14 mouse cellular contexts compared by ENCODE assay signal in genomic region chr8:57505500-57505899, GRCm38 (mm10). TPM values are rescaled to one million over a fixed set of nuclear protein-coding genes. Genes with fewer than 3 reads are reported as not detected.
DNase-seq lines count a peak whose midpoint lies in the region; ATAC-seq and TF ChIP-seq lines count a peak whose summit lies in the region.
"Not testable (repeated sequence)": the region's sequence is repeated elsewhere in the genome, so short reads cannot be mapped to it uniquely, and the experiment has no call there.
"Had no signal": no experiment of that assay in that cellular context is flagged by ENCODE, and none has a peak within 500 bp of the region (broad histone marks: within the 10 kb centered on the region; RNA-seq: fewer than 3 reads in every experiment).

No protein-coding gene starts in this region.

- 72% methylated on average over 1 of the region's 1 CpGs for WGBS in heart, embryonic 14.5 days
- 86% methylated on average over 1 of the region's 1 CpGs for WGBS in limb, embryonic 11.5 days
- 76% methylated on average over 1 of the region's 1 CpGs for WGBS in liver, embryonic 16.5 days (ENCODE audit: insufficient replicate concordance)

- not testable (repeated sequence) for H3K4me2 ChIP-seq in heart, embryonic 14.5 days (ENCODE audit: low read length); limb, embryonic 11.5 days (ENCODE audit: low read depth, severe bottlenecking)
- peak overlapping the region; percentile 38; the same call in 1 of the 2 replicates for H3K4me2 ChIP-seq in liver, embryonic 16.5 days (ENCODE audit: low read depth, low read length)

- not testable (repeated sequence) for TF ChIP-seq CTCF in bone marrow macrophage, adult 2 months (IDR thresholded peaks at IDR 0.05; ENCODE audit: low read depth, low read length)

- not testable (repeated sequence) for H3K36me3 ChIP-seq in heart, embryonic 14.5 days (ENCODE audit: control insufficient read depth, insufficient read depth, low read length); limb, embryonic 11.5 days (ENCODE audit: control insufficient read depth, insufficient read depth, low read length); liver, embryonic 16.5 days (ENCODE audit: control insufficient read depth, insufficient read depth)

- peak; percentile 12 for DNase-seq in limb, embryonic 11.5 days (ENCODE audit: low spot score)

- H3K4me1 ChIP-seq in bone marrow macrophage, adult 2 months (ENCODE audit: control insufficient read depth, insufficient read depth, low read length): peaks cover 29% of the 10 kb centered on the region
- not testable (repeated sequence) for H3K4me1 ChIP-seq in heart, embryonic 14.5 days (ENCODE audit: control insufficient read depth in 2 of 2, insufficient read depth in 2 of 2, low read length in 2 of 2); limb, embryonic 11.5 days (ENCODE audit: control insufficient read depth, insufficient read depth, low read length)
- H3K4me1 ChIP-seq in liver, embryonic 16.5 days (ENCODE audit: control insufficient read depth, low read depth, low read length): peaks cover 21% of the 10 kb centered on the region

- H3K9me3 ChIP-seq in heart, embryonic 14.5 days (ENCODE audit: control insufficient read depth, low read length); limb, embryonic 11.5 days (ENCODE audit: control insufficient read depth, low read length); liver, embryonic 16.5 days (replicated peaks; ENCODE audit: control insufficient read depth, low read length): not testable (repeated sequence)

- not testable (repeated sequence) for H3K9ac ChIP-seq in heart, embryonic 14.5 days (ENCODE audit: low read length); limb, embryonic 11.5 days (ENCODE audit: low read length); liver, embryonic 16.5 days (ENCODE audit: low read depth, low read length)

- peak; percentile 50 for ATAC-seq in erythroid progenitor cell, adult 5-6 weeks (replicated peaks; ENCODE audit: low FRiP score, poor library complexity, severe bottlenecking)
- not testable (repeated sequence) for ATAC-seq in heart, embryonic 14.5 days (ENCODE audit: insufficient number of reproducible peaks, insufficient read depth, low FRiP score, low read depth); limb, embryonic 11.5 days (ENCODE audit: insufficient number of reproducible peaks, low FRiP score, low TSS enrichment, low read depth)
- ATAC-seq in liver, embryonic 16.5 days (ENCODE audit: low read depth): peak; percentile 58
- ATAC-seq in megakaryocyte-erythroid progenitor cell, adult 5-6 weeks (replicated peaks; ENCODE audit: low FRiP score, low TSS enrichment, poor library complexity, severe bottlenecking): 0 out of 2 replicates have a peak, but pooled peaks have one; percentile 35

- not testable (repeated sequence) for TF ChIP-seq POLR2A in bone marrow macrophage, adult 2 months (IDR thresholded peaks at IDR 0.05; ENCODE audit: borderline replicate concordance, low read depth, low read length)

- H3K27me3 ChIP-seq in heart, embryonic 14.5 days (ENCODE audit: control insufficient read depth, insufficient read depth, low read length); limb, embryonic 11.5 days (ENCODE audit: control insufficient read depth, insufficient read depth, low read length); liver, embryonic 16.5 days (ENCODE audit: control insufficient read depth, insufficient read depth, low read depth, low read length): not testable (repeated sequence)

- H3K27ac ChIP-seq in bone marrow macrophage, adult 2 months (ENCODE audit: insufficient read depth, low read depth, low read length): peak overlapping the region; percentile 18; the same call in 1 of the 2 replicates
- peak overlapping the region; percentile 28 to 37; a peak in 2 of 4 replicates for H3K27ac ChIP-seq in heart, embryonic 14.5 days (replicated peaks in 1 of 2; ENCODE audit: control insufficient read depth in 1 of 2, insufficient read depth in 1 of 2, low read depth in 2 of 2, low read length in 2 of 2)
- H3K27ac ChIP-seq in limb, embryonic 11.5 days (replicated peaks; ENCODE audit: low read depth, low read length): not testable (repeated sequence)
- H3K27ac ChIP-seq in liver, embryonic 16.5 days (ENCODE audit: low read length): peak overlapping the region; percentile 52; the same call in 1 of the 2 replicates

- H3K4me3 ChIP-seq in bone marrow macrophage, adult 2 months (ENCODE audit: insufficient read depth, low read length); heart, embryonic 14.5 days (ENCODE audit: control insufficient read depth in 1 of 2, insufficient read depth in 1 of 2, low read depth in 1 of 2, low read length in 2 of 2); limb, embryonic 11.5 days (ENCODE audit: low read depth, low read length): not testable (repeated sequence)
- peak overlapping the region; percentile 39 for H3K4me3 ChIP-seq in liver, embryonic 16.5 days (ENCODE audit: low read depth, low read length)

RNA-seq across cellular contexts. Expression of gene Hmgb2, which starts 6.2 kb away (rescaled TPM):
- 55.6 and 95.1 TPM in 2 replicates for polyA plus RNA-seq in bone marrow macrophage, adult 2 months (2012; ENCODE audit: insufficient read depth, insufficient read length, missing spikeins)
- total RNA-seq in erythroid progenitor cell, adult 5-6 weeks (2015; ENCODE audit: low replicate concordance): 755 and 757 TPM in 2 replicates
- 675 and 1,030 TPM in 2 replicates for total RNA-seq in erythroid progenitor cell, adult 5-6 weeks (2017; ENCODE audit: low replicate concordance)
- polyA plus RNA-seq in heart, embryonic 14.5 days (2014; fragmentation: Nextera tagmentation; extraction: Ambion mirVana): 244 and 259 TPM in 2 replicates
- polyA plus RNA-seq in limb, embryonic 11.5 days (2014; fragmentation: Nextera tagmentation; extraction: Ambion mirVana): 597 and 671 TPM in 2 replicates
- polyA plus RNA-seq in liver, embryonic 16.5 days (2015; fragmentation: Nextera tagmentation; extraction: Ambion mirVana): 226 and 279 TPM in 2 replicates
- 452 and 588 TPM in 2 replicates for total RNA-seq in megakaryocyte-erythroid progenitor cell, adult 5-6 weeks (2014; fragmentation: Nextera tagmentation)
- total RNA-seq in megakaryocyte-erythroid progenitor cell, adult 5-6 weeks (2017): 396 and 475 TPM in 2 replicates

RNA-seq across cellular contexts. Expression of gene Sap30, which starts 17.8 kb away (rescaled TPM):
- polyA plus RNA-seq in bone marrow macrophage, adult 2 months (2012; ENCODE audit: insufficient read depth, insufficient read length, missing spikeins): 47.8 and 50.9 TPM in 2 replicates
- 19.7 and 29.9 TPM in 2 replicates for total RNA-seq in erythroid progenitor cell, adult 5-6 weeks (2015; ENCODE audit: low replicate concordance)
- 24.9 and 33.8 TPM in 2 replicates for total RNA-seq in erythroid progenitor cell, adult 5-6 weeks (2017; ENCODE audit: low replicate concordance)
- polyA plus RNA-seq in heart, embryonic 14.5 days (2014; fragmentation: Nextera tagmentation; extraction: Ambion mirVana): 64.1 and 66.8 TPM in 2 replicates
- 93.7 and 97.7 TPM in 2 replicates for polyA plus RNA-seq in limb, embryonic 11.5 days (2014; fragmentation: Nextera tagmentation; extraction: Ambion mirVana)
- 9.6 and 10.8 TPM in 2 replicates for polyA plus RNA-seq in liver, embryonic 16.5 days (2015; fragmentation: Nextera tagmentation; extraction: Ambion mirVana)
- 18.0 and 22.8 TPM in 2 replicates for total RNA-seq in megakaryocyte-erythroid progenitor cell, adult 5-6 weeks (2014; fragmentation: Nextera tagmentation)
- 83.8 and 89.2 TPM in 2 replicates for total RNA-seq in megakaryocyte-erythroid progenitor cell, adult 5-6 weeks (2017)

RNA-seq across cellular contexts. Expression of gene Scrg1, which starts 49.8 kb away (rescaled TPM):
- not detected in 2 replicates for polyA plus RNA-seq in bone marrow macrophage, adult 2 months (2012; ENCODE audit: insufficient read depth, insufficient read length, missing spikeins)
- not detected in 2 replicates for total RNA-seq in erythroid progenitor cell, adult 5-6 weeks (2015; ENCODE audit: low replicate concordance)
- total RNA-seq in erythroid progenitor cell, adult 5-6 weeks (2017; ENCODE audit: low replicate concordance): 3.5 TPM in 1 of 2 replicates, not detected in the other
- 1.0 and 1.8 TPM in 2 replicates for polyA plus RNA-seq in heart, embryonic 14.5 days (2014; fragmentation: Nextera tagmentation; extraction: Ambion mirVana)
- polyA plus RNA-seq in limb, embryonic 11.5 days (2014; fragmentation: Nextera tagmentation; extraction: Ambion mirVana): 1.1 and 1.4 TPM in 2 replicates
- polyA plus RNA-seq in liver, embryonic 16.5 days (2015; fragmentation: Nextera tagmentation; extraction: Ambion mirVana): 0.54 TPM in 1 of 2 replicates, not detected in the other
- total RNA-seq in megakaryocyte-erythroid progenitor cell, adult 5-6 weeks (2014; fragmentation: Nextera tagmentation): not detected in 2 replicates
- total RNA-seq in megakaryocyte-erythroid progenitor cell, adult 5-6 weeks (2017): not detected in 2 replicates
- total RNA-seq: gastrocnemius, postnatal 10 days; granulocyte monocyte progenitor cell, adult 5-6 weeks; heart, postnatal 4 days; liver, adult 2 months; monocyte, adult 5-6 weeks had no signal
- polyA plus RNA-seq: C2C12; inflammation-experienced regulatory T-cells, adult 6 months; liver, adult 2 months; small intestine, adult 2 months had no signal
